Mouse (Mus musculus) cerebellum, postnatal 4 days (tissue): ENCODE results near the gene Gbp7.
A peak's percentile ranks its signal among the peaks of the same experiment; 100 is the strongest.
"Not testable (repeated sequence)": the region's sequence is repeated elsewhere in the genome, so short reads cannot be mapped to it uniquely, and the experiment has no call there.

Experiments used
- DNase-seq, 2 experiments: peaks; one replicate each; pipeline ENCODE4 v3.0.0; 2022; ENCODE audit warnings: low spot score in 2 of 2, mixed read lengths in 1 of 2

The Gbp7 gene

GRCm38 (mm10) chr3:142530087-142530953, at the start of gene Gbp7:
Gene Gbp7 (plus strand): TSS chr3:142530342.
- DNase-seq = peak in 1 of 2 experiments; percentile 9

DNA sequence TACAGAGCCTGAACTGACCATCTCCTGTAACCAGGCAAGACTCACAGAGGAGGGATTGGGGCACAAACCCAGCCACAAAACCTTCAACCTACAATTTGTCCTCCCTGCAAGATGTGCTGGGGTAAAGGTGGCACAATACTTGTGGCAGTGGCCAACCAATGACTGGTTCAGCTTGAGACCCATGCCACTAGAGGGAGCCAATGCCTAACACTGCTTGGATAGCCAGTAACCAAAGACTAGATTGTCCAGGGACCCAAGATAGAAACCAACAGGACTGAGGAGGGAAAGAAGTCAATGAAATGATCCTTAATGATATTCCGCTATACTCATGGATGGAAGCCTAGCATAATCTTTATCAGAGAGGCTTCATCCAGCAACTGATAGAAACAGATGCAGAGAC, 39.7 kb upstream of the Gbp7 start:
- peak in 1 of 2 experiments; percentile 70 for DNase-seq

DNA sequence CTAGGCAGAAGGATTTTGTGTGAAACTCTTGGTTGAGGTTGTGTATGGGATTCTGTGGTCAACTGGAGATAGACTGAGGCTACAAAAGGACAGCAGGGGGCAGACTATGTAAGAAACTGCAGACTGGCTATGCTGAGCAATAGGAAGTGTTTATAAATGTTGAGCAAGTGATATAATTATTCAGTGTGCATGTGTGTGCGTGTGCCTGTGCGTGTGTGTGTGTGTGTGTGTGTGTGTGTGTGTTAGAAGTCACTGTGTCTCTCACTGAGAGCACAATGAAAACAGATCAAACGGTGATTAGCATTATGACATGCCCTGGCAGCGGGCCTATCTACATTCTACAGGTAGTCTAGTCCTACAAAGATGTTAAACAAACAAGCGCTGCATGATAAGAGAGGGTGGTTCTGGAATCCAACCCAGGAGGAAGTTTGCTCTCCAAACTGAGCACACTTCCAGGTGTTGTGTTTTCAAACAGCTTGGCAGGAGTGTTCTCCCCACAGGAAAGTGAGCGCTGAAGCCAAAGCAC, 36.5 kb upstream of the Gbp7 start, which contains the start of gene Gbp5:
TSS of gene Gbp5 (plus strand) at position 443 of the 526 bp plus-strand sequence.
- DNase-seq = no peak

DNA sequence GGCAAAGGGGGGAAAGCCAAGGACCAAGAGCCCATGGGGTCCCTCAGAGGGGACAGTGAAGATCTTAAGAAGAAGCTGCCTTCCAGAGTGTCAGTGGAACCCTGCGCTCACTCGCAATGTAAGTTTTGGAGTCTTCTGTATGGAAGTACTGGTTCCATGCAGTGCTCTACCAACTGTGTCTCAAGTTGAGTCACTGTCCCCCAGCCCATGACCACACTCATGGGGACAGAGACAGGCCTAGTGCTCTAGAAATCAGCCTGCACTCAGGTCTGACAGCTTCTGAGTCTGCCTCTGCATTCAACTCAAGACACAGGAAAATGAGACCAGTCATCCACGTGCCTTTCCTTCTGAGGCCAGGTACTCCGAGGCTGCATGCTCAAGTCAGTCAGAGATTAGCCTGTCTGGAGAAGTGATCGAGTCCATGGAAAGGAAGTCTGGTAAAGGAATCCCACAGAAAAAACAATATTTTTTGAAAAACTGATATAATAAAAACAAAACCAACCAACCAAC, 34.9 kb upstream of the Gbp7 start:
- DNase-seq = no peak

DNA sequence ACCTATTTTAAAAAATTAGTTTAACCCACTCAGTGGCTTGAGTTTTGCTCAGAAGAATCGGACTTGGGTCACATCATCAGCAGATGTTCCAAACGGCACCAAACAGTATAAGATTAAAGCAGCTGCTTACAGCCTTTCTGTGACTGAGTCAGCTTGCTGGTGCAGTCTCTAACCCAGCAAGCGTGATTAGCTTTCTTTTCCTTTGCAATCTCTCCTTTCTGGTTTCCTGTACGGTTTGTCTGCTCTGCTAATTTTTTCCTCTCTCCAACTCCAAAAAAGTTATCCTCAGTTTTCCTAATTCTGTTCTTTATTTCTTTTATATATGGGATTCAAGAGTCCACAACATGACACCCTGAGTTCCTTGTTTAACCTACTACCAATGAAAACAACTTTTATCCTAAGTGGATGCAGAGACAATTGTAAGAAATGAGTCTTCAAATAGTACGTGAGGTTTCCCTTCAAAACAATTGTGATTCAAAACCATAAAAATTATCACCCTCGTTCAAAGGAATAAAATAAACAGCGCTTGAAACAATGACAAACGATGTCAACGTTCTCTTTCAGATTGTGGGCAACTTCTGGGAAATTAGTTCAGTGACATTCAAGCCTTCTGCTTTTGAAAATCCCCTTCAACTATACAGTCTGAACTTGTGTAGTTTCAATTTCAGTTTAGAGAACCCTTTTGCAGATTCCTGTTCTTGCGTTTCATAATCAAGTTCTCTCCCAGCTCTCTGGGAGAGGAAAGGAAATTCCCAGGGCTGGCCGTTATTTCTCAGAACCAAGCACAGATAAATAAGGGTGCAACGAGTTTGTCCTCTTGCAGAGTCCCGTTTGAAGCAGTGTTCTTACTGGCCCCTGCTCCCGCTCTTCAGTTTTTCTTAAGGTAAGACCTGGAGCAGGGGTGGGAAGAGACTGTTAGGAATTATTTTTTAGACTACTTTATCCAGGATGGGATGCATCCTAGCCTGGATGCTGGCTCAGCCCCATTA, 33.7 kb upstream of the Gbp7 start:
- DNase-seq = no peak

DNA sequence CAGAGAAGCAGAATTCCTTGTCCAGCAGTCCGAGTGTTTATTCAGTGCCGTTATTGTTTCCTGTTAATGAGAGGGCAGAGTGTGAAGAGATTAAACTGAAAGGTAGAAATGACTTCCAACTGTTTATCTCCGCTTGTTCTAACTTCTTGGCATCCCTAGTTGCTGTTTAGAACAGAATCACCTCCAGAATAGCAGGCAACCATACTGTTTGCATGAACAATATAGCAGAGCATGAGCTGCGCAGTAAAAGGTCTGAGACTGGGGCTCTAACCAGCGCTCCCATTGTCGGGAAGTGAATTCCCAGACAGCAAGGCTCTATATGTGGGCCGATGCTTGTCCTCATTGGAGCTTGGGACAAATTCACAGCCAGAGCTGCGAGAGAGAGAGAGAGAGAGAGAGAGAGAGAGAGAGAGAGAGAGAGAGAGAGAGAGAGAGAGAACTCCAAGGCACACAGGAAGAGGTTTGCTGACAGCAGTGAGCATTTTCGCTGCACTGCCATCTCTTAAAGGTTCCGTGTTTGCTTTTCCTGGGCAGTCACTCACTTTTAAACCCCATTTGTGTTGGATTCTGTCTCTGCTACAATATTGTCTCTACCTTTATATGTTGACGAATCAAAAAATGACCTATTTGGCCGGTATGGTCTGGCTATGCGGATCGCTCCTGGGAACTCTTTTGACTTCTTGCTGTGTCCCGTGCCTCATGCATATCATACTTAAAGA, 32.9 kb upstream of the Gbp7 start:
- DNase-seq = no peak

GRCm38 (mm10) chr3:142498941-142499340, 31.2 kb upstream of the Gbp7 start:
- peak in 1 of 2 experiments; percentile 30 for DNase-seq

DNA sequence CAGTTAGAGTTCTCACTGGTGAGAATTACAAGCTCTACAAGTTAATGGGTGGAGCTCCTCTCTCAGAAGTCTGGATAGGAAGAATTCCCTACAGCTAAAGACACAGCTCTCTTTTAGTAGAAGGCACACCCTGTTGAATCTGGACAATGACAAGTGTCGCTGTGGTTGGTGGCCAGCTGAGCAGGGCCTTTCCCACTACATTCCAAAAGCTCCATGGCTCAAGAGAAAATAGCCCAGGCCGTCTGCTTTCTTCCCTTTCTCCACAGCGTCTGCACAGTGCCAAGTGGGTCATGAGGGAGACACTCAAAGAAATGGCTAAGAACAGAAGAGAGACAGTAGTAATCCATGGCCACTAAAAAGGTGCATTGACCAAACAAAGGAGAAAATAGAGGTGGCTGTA, 2.0 kb upstream of the Gbp7 start:
- no peak for DNase-seq

DNA sequence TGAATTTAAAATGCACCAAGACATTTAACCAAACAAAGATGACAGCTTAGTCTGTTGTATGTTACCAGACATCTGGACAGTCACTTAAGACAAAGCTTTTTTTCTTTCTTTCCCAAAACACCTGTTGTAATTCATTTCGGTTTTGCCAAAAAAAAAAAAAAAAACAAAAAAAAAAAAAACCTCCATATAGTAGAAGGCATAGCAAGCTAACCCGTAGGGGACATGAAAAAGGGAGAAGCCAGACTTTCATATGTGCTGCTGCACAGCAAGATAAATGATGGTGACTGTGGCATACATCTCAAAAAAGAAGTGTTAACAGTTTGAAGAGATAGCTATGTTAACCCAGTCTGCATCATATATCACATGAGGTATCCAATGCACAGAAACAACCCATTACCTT, 545 bp upstream of the Gbp7 start:
- DNase-seq = no peak

DNA sequence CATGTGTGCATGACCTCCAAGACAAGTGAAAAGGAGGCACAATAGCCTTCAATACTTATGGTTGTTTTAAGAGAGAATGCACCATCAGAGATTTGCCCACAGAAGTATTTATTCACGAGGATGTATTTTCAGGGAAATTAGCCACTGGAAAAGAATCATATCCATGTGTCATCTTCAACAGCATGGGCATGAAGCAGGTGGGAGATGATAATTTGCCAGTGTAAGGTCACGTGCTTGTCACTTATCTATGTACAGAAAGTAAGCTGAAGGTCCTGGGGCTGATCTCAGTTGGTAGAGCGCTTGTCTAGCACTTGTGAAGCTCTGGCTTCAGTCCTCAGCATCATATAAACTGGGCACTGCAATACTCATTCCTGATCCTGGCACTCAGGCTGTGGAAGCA, 1.5 kb downstream of the Gbp7 start:
- no peak for DNase-seq

DNA sequence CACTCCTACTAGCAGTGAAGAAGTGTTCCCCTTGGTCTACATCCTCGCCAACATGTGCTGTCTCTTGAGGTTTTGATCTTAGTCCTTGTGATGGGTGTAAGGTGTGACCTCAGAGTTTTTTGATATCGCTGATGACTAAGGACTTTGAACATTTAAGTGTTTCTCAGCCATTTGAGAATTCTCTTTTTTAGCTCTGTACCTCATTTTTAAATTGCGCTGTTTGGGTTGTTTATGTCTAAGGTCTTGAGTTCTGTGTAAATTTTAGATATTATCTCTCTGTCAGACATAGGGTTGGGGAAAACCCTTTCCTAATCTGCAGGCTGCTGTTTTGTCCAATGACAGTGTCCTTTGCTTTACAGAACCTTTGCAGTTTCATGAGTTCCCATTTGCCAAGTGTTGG, 3.0 kb downstream of the Gbp7 start:
- no peak for DNase-seq

- DNase-seq = no peak
Observed at GRCm38 (mm10) chr3:142535667-142536066, 5.5 kb downstream of the Gbp7 start.

DNA sequence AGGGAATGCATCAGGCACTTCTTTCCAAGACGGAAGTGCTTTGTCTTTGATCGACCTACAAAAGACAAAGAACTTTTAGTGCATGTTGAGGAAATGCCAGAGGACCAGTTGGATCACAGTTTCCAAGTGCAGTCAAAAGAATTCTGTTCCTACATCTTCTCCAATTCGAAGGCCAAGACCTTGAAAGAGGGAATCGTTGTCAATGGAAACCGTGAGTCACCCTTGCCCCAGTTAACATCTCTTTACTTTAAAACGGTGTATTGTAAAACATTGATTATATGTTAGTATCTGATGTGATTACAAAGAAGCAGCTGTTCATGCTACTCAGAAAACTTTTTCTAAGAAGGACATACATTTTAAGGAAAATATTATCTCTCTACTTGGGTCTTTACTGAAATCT, 11.2 kb downstream of the Gbp7 start:
- DNase-seq = no peak

- not testable (repeated sequence) for DNase-seq
Observed at GRCm38 (mm10) chr3:142542776-142543175, 12.6 kb downstream of the Gbp7 start.

GRCm38 (mm10) chr3:142546690-142547089, 16.5 kb downstream of the Gbp7 start:
- DNase-seq = no peak

- DNase-seq = no peak
Observed at GRCm38 (mm10) chr3:142550052-142550676, 20.0 kb downstream of the Gbp7 start.

DNA sequence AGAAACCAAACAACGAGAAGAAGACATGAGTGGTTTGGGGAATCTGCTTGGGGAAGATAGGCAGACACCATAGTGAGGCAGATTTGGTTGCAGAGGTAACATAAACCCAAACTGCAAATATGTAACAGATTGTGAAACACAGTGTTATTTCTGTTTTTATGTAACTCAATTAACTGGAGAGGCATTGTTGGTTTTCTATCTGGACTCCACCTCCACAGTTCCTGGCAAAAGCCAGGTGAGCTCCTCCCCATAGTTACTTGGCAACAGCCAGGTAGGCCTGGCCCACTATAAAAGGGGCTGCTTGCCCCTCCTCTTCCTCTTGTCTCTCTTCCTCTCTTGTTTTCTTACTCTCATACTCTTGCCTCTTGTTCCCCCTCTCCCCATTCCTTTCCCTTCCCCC, 24.5 kb downstream of the Gbp7 start:
- no peak for DNase-seq

- DNase-seq = no peak
Observed at GRCm38 (mm10) chr3:142555623-142556022, 25.5 kb downstream of the Gbp7 start.

DNA sequence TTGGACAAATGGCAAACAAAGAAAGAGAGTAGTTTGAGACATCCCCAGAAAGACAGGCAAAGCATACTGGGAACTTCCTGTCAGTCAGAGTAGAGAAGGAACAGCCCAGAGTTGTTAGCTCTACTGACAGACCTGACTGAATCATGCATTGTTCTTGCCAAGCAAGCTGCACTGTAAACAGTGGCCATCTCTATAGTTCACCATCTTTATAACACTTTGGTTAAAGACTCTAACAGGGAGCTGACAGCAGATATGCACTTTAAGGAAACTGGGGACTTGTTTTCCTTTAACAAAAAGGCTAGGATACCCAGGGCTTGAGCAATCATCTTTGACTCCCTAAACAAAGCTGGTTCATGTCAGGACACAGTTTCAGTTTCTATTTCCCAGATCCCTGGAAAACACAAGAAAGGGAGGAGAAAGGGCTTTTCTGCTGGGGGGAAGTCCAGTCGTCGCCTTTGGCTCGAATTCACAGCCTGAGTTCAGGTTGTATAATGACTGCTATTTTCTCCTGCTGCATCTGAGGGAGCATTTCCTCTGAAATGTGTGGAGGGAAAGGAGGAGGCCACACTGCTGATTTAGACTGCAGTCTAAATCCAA, 29.6 kb downstream of the Gbp7 start, which contains the start of gene Gbp3:
TSS of gene Gbp3 (plus strand) at position 395 of the 597 bp plus-strand sequence.
- DNase-seq = no peak

GRCm38 (mm10) chr3:142560296-142560948, 30.3 kb downstream of the Gbp7 start:
- peak; percentile 66 to 88 for DNase-seq
